Mouse (Mus musculus) brain, embryonic 14.5 days (tissue): Measurements from ENCODE around the gene Yeats2.

Experiments used
- CTCF ChIP-seq: fragments of 200-500 bp; IDR thresholded peaks from 2 replicates; pipeline ENCODE4 v1.5.1; 2012; ENCODE audit warnings: inconsistent platforms, mild to moderate bottlenecking, moderate library complexity, borderline replicate concordance; ENCODE audit not compliant: insufficient read depth, insufficient read length; ENCODE audit errors: extremely low read depth
- POLR2A ChIP-seq: fragments of 200-500 bp; IDR thresholded peaks from 2 replicates; pipeline ENCODE4 v1.6.1; 2012; ENCODE audit warnings: mild to moderate bottlenecking, inconsistent platforms, borderline replicate concordance; ENCODE audit not compliant: poor library complexity, insufficient read depth, insufficient read length, severe bottlenecking; ENCODE audit errors: extremely low read depth

GRCm38 (mm10) chr16:20169071-20169470 is 28.2 kb downstream of the Yeats2 start:
- no peak for TF ChIP-seq CTCF
- TF ChIP-seq POLR2A = no peak
